Mouse (Mus musculus): ENCODE results near the gene Ralgapa2. TPM values are rescaled to one million over a fixed set of nuclear protein-coding genes. Genes with fewer than 3 reads are reported as not detected.

Ralgapa2 gene
- total and polyA plus RNA-seq, 2 experiments from 2014 or later, result 9.5 to 29.0 TPM

- no peak for ATAC-seq
Measured at GRCm38 (mm10) chr2:146443291-146443875, 68.8 kb downstream of the Ralgapa2 start.

GRCm38 (mm10) chr2:146441711-146442110 lies 70.4 kb downstream of the Ralgapa2 start:
- Histone ChIP-seq H3K27ac (no peak overlapping the region), H3K4me2 (ENCODE audit: low read depth, low read length) (no peak overlapping the region), H3K9me3 (ENCODE audit: low read length) (no peaks in the 10 kb centered on the region), H3K36me3 (ENCODE audit: insufficient read depth, low read length) (peaks cover 11% of the 10 kb centered on the region), H3K9ac (replicated peaks; ENCODE audit: low read length) (no peak overlapping the region), H3K4me3 (ENCODE audit: low read length) (no peak overlapping the region), H3K4me1 (ENCODE audit: insufficient read depth, low read length) (no peaks in the 10 kb centered on the region), H3K27me3 (ENCODE audit: insufficient read depth, low read length) (no peaks in the 10 kb centered on the region)
- ATAC-seq (no peak), DNase-seq (ENCODE audit: low spot score) (no peak)
- WGBS, result 83% methylated on average over 4 of the region's 4 CpGs
- TF ChIP-seq CTCF (IDR thresholded peaks at IDR 0.05; ENCODE audit: low read depth), result no peak

More at GRCm38 (mm10) chr2:146443291-146443875, 68.8 kb downstream of the Ralgapa2 start:
- H3K27ac ChIP-seq, result no peak overlapping the region
- H3K4me2 ChIP-seq (ENCODE audit: low read depth, low read length), result no peak overlapping the region
- DNase-seq (ENCODE audit: low spot score), result no peak
- WGBS, result 94% methylated on average over 9 of the region's 9 CpGs
- no peaks in the 10 kb centered on the region for H3K27me3 ChIP-seq (ENCODE audit: insufficient read depth, low read length)
- no peak overlapping the region for H3K9ac ChIP-seq (replicated peaks; ENCODE audit: low read length)
- no peak for TF ChIP-seq CTCF (IDR thresholded peaks at IDR 0.05; ENCODE audit: low read depth)
- H3K36me3 ChIP-seq (ENCODE audit: insufficient read depth, low read length), result peaks cover 12% of the 10 kb centered on the region
- no peak overlapping the region for H3K4me3 ChIP-seq (ENCODE audit: low read length)
- no peaks in the 10 kb centered on the region for H3K9me3 ChIP-seq (ENCODE audit: low read length)
- no peaks in the 10 kb centered on the region for H3K4me1 ChIP-seq (ENCODE audit: insufficient read depth, low read length)

GRCm38 (mm10) chr2:146428751-146429150 lies 83.4 kb downstream of the Ralgapa2 start:
- Histone ChIP-seq H3K27me3 (ENCODE audit: insufficient read depth, low read length) (no peaks in the 10 kb centered on the region), H3K9me3 (ENCODE audit: low read length) (no peaks in the 10 kb centered on the region), H3K4me2 (ENCODE audit: low read depth, low read length) (no peak overlapping the region), H3K4me3 (ENCODE audit: low read length) (no peak overlapping the region), H3K36me3 (ENCODE audit: insufficient read depth, low read length) (no peaks in the 10 kb centered on the region; the same call in 1 of the 2 replicates), H3K27ac (no peak overlapping the region), H3K9ac (replicated peaks; ENCODE audit: low read length) (no peak overlapping the region), H3K4me1 (ENCODE audit: insufficient read depth, low read length) (no peaks in the 10 kb centered on the region)
- WGBS, result 77% methylated on average over 3 of the region's 3 CpGs
- ATAC-seq, result no peak
- TF ChIP-seq CTCF (IDR thresholded peaks at IDR 0.05; ENCODE audit: low read depth), result no peak
- DNase-seq (ENCODE audit: low spot score), result no peak

GRCm38 (mm10) chr2:146427380-146427779 lies 84.8 kb downstream of the Ralgapa2 start:
- TF ChIP-seq CTCF (IDR thresholded peaks at IDR 0.05; ENCODE audit: low read depth), result no peak
- Histone ChIP-seq H3K9ac (replicated peaks; ENCODE audit: low read length) (no peak overlapping the region), H3K4me2 (ENCODE audit: low read depth, low read length) (no peak overlapping the region), H3K4me1 (ENCODE audit: insufficient read depth, low read length) (no peaks in the 10 kb centered on the region), H3K27me3 (ENCODE audit: insufficient read depth, low read length) (no peaks in the 10 kb centered on the region), H3K9me3 (ENCODE audit: low read length) (no peaks in the 10 kb centered on the region), H3K36me3 (ENCODE audit: insufficient read depth, low read length) (no peaks in the 10 kb centered on the region; the same call in 1 of the 2 replicates), H3K27ac (no peak overlapping the region), H3K4me3 (ENCODE audit: low read length) (no peak overlapping the region)
- ATAC-seq, result no peak
- 86% methylated on average over 3 of the region's 3 CpGs for WGBS
- DNase-seq (ENCODE audit: low spot score), result no peak

- no peaks in the 10 kb centered on the region for H3K9me3 ChIP-seq (ENCODE audit: low read length)
- H3K4me3 ChIP-seq (ENCODE audit: low read length), result no peak overlapping the region
- H3K4me1 ChIP-seq (ENCODE audit: insufficient read depth, low read length), result no peaks in the 10 kb centered on the region
- no peaks in the 10 kb centered on the region for H3K27me3 ChIP-seq (ENCODE audit: insufficient read depth, low read length)
- TF ChIP-seq CTCF (IDR thresholded peaks at IDR 0.05; ENCODE audit: low read depth), result no peak
- H3K27ac ChIP-seq, result no peak overlapping the region
- no peak for ATAC-seq
- H3K9ac ChIP-seq (replicated peaks; ENCODE audit: low read length), result no peak overlapping the region
- no peak overlapping the region for H3K4me2 ChIP-seq (ENCODE audit: low read depth, low read length)
- H3K36me3 ChIP-seq (ENCODE audit: insufficient read depth, low read length), result no peaks in the 10 kb centered on the region; the same call in 1 of the 2 replicates
- DNase-seq (ENCODE audit: low spot score), result no peak
- 96% methylated on average over 7 of the region's 7 CpGs for WGBS
Measured at GRCm38 (mm10) chr2:146426321-146426720, 85.8 kb downstream of the Ralgapa2 start.

- no peak overlapping the region for H3K4me2 ChIP-seq (ENCODE audit: low read depth, low read length)
- TF ChIP-seq CTCF (IDR thresholded peaks at IDR 0.05; ENCODE audit: low read depth), result no peak
- no peak overlapping the region for H3K27ac ChIP-seq
- no peak overlapping the region for H3K9ac ChIP-seq (replicated peaks; ENCODE audit: low read length)
- no peak for DNase-seq (ENCODE audit: low spot score)
- no peaks in the 10 kb centered on the region for H3K4me1 ChIP-seq (ENCODE audit: insufficient read depth, low read length)
- H3K36me3 ChIP-seq (ENCODE audit: insufficient read depth, low read length), result no peaks in the 10 kb centered on the region; the same call in 1 of the 2 replicates
- no peak for ATAC-seq
- no peaks in the 10 kb centered on the region for H3K9me3 ChIP-seq (ENCODE audit: low read length)
- H3K27me3 ChIP-seq (ENCODE audit: insufficient read depth, low read length), result no peaks in the 10 kb centered on the region
- H3K4me3 ChIP-seq (ENCODE audit: low read length), result no peak overlapping the region
- WGBS, result 95% methylated on average over 2 of the region's 2 CpGs
Measured at GRCm38 (mm10) chr2:146425235-146425634, 86.9 kb downstream of the Ralgapa2 start.

- DNase-seq (ENCODE audit: low spot score), result no peak
- no peak for ATAC-seq
- Histone ChIP-seq H3K9ac (replicated peaks; ENCODE audit: low read length) (no peak overlapping the region), H3K27ac (no peak overlapping the region), H3K9me3 (ENCODE audit: low read length) (no peaks in the 10 kb centered on the region), H3K4me1 (ENCODE audit: insufficient read depth, low read length) (no peaks in the 10 kb centered on the region), H3K36me3 (ENCODE audit: insufficient read depth, low read length) (no peaks in the 10 kb centered on the region; the same call in 1 of the 2 replicates), H3K27me3 (ENCODE audit: insufficient read depth, low read length) (no peaks in the 10 kb centered on the region), H3K4me2 (ENCODE audit: low read depth, low read length) (no peak overlapping the region), H3K4me3 (ENCODE audit: low read length) (no peak overlapping the region)
- TF ChIP-seq CTCF (IDR thresholded peaks at IDR 0.05; ENCODE audit: low read depth), result no peak
- WGBS, result 88% methylated on average over 4 of the region's 4 CpGs
Measured at GRCm38 (mm10) chr2:146423710-146424301, 88.3 kb downstream of the Ralgapa2 start.

Data from hindbrain, postnatal 0 days (tissue).